Mouse (Mus musculus): Measurements from ENCODE around the gene Gm49450.
"Not testable (repeated sequence)": the region's sequence is repeated elsewhere in the genome, so short reads cannot be mapped to it uniquely, and the experiment has no call there.

Gm49450 gene

GRCm38 (mm10) chr15:98985240-98985981, 32.1 kb upstream of the Gm49450 start:
- peak; percentile 86 for DNase-seq

- DNase-seq: no peak
Observed at GRCm38 (mm10) chr15:98984681-98985080, 31.3 kb upstream of the Gm49450 start.

DNA sequence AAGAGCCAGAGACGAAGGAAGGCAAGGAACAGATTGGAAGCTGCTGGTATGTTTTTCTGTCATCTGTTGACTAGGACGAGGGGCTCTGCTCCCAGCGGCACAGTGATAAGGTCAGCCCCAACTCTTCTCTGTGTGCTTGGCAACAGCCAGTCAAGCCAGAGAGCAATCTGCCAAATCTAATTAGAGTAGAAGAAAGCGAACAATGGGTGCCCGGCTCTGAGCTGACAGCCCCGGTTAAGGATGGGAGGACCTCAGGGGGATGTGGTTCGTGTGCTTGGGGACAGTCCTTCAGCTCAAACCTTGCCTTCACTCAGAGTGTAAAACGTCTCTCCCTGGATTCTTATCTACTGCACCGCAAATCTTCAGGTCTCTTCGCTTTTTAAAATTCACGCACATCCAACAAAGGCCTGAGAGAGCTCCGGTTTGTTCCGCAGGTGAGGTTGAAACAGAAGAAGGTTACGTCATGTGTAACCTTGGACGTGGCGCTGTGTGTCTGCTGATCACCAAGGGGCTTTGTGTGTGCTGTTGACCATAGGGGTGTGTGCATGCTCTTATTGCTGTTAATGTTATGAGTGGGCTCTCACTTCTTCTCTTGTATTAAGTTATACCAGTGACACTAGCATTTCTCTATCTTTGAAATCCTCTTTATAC, 30.2 kb upstream of the Gm49450 start:
- no peak for DNase-seq

DNA sequence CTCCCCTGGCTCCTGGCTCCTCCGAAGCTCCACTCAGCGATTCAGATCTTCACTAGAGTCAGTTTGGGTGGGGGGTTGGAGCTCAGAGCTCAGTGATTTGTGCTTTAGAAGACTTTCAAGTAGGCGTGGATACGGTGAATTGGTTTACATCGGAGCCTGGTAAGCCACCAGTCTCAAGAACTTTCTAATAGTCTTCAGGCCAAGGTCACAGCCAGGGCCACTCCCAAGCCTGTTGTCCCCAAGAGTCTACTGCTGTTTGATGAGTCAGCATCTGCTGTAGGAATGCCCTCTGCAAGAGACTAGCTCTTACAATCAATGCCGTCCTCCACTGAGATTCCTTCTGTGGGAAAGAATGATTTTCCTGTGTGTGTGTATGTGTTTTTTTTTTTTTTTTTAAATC, 28.7 kb upstream of the Gm49450 start:
- DNase-seq: no peak

DNA sequence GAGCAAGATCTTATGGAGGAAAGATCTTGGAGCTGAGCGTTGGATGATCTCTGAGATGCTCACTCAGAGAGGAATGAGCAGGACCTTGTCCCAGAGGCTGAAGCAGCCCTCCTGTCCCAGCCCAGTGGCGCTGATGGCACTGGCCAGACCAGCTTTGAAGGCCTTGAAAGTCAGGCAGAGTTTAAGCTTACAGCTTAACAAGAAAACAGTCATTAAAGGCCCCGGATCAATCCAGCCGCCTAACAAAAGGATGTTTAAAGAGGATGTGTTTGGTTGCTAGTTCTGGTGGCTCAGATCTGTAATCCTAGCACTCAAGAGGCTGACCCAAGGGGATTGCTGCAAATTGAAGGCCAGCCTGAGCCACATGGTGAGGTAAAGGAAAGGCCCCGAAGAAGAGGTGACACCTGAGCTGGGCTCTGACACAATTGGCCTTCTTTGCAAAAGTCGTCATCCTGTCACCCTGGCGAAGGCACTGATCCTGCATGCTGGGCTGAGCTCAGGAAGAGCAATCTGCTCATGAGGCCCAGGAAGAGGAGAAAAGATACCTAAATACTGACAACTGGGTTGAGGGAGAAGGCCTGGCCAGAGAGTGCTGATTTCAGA, 26.8 kb upstream of the Gm49450 start:
- DNase-seq: no peak

- DNase-seq: no peak
Observed at GRCm38 (mm10) chr15:98978409-98979172, 25.2 kb upstream of the Gm49450 start.

DNA sequence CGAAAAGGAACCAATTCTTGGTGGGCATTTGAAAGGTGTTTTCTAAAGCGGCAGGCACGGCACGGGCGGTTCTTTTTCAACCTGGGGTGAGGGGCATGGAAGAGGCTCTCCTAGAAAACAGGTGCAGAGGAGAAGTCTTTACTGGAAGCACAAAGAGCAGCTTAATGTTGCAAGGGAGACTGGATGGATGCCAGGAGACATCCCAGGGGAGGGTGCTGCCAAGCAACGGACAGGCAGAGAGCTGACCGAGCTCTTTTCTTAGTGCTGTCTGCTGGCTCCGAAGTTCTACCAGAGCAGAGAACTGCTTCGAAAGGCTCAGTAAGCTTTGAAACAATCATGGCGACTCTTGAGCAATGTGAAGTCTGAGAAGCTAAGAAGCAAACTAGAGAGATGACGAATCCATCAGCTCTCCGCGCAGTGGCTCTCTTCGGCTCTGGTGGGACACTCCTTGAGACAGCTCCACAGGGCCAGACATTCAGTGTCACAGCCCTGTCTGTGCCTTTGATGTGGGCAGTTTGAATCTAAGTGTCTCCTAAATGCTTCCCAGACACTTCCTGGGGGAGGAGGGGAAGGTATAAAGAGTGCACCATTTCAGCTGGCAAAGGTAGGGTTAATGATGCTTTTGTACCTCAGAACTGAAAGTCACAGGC, 24.5 kb upstream of the Gm49450 start:
- DNase-seq: peak; percentile 81

- DNase-seq: peak; percentile 46
Observed at GRCm38 (mm10) chr15:98976763-98977758, 23.7 kb upstream of the Gm49450 start.

DNA sequence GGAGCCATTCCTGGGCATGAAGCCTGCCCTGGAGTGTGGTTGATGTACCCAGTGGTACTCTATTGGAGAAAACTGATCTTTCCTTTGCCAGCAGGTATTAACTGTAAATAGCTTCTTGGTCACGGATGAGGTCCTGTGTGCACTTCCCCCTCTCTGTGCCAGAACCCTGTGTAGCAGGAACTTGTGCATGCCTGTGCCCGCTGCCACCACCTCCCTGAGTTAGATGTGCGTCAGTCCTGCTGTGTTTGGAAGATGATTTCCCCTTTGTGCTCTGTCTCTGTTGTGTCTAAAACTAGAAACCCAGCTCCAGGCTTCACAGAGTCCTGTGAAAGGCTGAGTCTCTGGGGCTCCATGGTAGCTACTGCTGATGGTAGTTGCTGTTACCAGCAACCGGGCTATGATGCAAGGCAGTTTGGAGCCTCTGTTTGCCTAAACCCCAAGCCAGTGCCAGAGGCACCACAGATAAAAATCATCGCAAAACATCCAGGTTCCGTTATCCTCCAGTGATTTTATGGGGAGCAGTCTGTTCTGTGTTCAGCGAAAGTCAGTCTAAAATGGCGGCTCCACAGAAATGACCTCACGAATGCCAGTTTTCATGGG, 19.8 kb upstream of the Gm49450 start:
- peak; percentile 51 for DNase-seq

DNA sequence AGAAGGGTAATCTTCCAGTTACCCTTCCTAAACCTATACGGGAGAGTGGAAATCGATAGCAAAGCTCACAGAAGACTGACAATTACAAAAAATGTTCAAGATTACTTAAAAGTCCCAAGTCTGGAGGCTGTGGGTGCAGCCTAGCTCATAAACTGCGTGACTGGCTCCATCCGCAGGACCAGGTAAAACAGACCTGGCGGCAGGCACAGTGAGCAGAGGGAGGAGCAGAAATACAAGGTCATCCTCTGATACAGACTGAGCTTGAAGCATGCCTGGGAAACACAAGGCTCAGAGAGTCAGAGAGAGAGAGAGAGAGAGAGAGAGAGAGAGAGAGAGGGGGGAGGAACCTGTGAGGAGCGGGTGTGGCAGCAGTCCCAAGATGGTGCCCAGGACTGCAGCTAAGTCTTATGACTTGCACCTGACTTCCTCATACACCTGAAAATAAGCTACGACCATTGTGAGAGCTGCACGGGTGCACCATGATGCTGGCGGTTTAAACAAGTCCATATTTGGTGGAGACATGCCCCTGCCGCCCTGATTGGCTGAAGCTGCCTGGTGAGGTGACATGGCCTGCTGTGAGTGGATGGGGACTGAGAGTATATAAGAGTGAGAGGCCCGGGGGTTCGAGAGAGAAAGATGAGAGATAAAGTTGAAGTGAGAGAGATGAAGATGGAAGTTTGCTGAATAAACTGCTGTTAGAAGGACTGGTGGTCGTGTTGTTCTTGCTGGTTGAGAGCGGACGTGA, 18.4 kb upstream of the Gm49450 start:
- DNase-seq: not testable (repeated sequence)

DNA sequence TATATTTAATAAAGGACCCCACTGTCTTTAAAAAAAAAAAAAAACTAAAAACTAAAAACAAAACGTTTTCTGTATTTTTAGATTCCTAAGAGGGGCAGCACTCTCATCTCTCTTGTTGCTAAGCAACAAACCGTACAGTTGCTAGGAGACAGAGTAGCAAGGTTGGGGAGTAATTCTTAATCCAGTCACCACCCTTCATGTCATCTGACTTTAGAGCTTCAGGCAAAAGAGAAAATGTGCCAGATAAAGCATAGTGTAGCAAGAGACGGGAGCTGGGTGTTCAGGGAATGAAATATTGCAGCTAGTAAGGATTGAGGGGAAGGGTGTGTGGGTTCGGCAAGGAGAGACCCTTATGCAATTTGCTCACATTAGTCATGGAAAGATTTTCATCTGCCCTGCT, 17.8 kb upstream of the Gm49450 start:
- DNase-seq: no peak

GRCm38 (mm10) chr15:98969372-98970101, 16.2 kb upstream of the Gm49450 start:
- DNase-seq: no peak

DNA sequence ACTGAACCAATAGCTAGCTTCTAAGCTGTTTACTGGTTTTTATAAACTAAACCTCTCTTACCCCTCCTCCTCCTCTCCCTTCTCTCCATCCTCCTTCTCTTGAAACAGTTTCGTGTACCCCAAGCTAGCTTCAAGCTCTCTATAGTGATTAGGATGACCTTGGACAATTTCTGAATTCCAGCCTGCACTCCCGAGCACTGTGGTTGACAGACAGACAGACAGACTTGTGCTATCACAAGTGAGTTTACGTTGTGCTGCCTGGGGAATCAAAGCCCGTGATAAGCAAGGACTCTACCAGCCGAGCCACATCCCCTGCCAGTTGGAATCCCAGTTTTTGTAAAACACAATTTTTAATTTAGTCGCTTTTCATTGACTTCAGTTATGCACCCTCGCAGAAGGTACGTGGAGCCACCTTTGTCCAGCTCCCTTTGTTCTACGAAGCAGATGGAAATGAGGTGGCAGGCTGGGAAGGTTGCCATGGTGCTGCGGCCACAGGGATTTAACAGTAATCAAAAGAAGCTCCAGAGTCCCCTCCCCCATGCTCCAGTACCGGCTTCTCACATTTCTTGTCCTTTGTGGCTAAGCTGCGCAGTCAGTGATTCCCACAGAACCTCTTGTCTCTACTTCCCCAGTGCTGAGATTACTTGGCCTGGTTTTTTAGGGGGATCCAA, 15.5 kb upstream of the Gm49450 start:
- no peak for DNase-seq

GRCm38 (mm10) chr15:98959531-98959930, 6.2 kb upstream of the Gm49450 start:
- DNase-seq: no peak

DNA sequence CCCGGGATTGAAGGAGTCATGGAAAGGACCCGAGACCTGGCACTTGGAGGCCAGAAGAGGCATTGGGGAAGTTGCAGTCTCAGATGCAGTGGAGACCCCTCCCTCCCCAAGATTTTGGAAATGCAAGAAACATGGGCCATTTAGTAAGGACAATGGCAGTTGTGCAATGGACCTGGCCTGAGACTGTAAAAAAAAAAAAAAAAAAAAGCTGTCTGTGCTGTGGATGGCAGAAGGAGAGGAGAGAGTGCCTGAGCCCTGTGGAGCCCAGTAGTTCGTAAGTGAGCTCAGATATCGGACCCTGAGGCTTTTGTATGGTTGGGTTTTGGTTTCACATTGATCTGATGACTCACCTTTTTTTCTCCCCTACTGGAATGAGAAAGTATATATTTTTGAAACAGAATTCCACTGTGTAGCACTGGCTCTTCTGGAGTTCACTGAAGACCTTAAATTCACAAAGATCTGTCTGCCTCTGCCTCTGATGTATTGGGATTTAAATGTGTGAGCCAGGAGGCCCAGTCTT, 5.6 kb upstream of the Gm49450 start:
- DNase-seq: no peak

DNA sequence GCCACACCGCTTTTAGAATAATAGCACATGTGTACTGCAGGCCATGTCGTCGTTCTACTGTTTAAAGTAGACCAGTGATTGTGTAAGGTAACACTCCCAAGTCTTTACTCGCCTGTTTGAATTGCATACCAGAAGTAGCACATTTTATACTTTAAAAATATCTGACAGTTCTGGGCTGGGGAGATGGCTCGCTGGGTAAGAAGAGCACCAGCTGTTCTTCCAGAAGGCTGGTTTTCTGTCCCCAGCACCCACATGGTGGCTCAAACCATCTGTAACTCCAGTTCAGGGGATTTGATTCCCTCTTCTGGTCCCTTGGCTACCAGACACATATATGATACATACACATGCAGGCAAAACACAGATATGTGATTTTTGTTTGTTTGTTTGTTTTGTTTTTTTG, 4.1 kb upstream of the Gm49450 start:
- DNase-seq: no peak

- no peak for DNase-seq
Observed at GRCm38 (mm10) chr15:98956000-98956399, 2.6 kb upstream of the Gm49450 start.

- DNase-seq: no peak
Observed at GRCm38 (mm10) chr15:98955324-98955723, 2.0 kb upstream of the Gm49450 start.
